Mouse (Mus musculus) intestine, embryonic 15.5 days (tissue): Measurements from ENCODE around the gene Chrna9. TPM values are rescaled to one million over a fixed set of nuclear protein-coding genes. Genes with fewer than 3 reads are reported as not detected.

Experiments used
- ATAC-seq: fragments of 200-750 bp; cut with Nextera tagmentation; 2 replicates; pipeline ENCODE4 v1.8.0; 2017; ENCODE audit warnings: moderate TSS enrichment, moderate library complexity
- H3K27ac ChIP-seq: fragments of 300-500 bp; sonication (generic); 2 replicates; pipeline ENCODE4 v1.5.1; 2015; ENCODE audit warnings: mild to moderate bottlenecking, inconsistent platforms
- H3K27me3 ChIP-seq: fragments of 300-500 bp; sonication (generic); replicated peaks from 2 replicates; pipeline ENCODE4 v1.6.1; 2015; ENCODE audit warnings: inconsistent platforms
- H3K36me3 ChIP-seq: fragments of 300-500 bp; sonication (generic); 2 replicates; pipeline ENCODE4 v1.6.1; 2015; ENCODE audit warnings: inconsistent platforms
- H3K4me1 ChIP-seq: fragments of 300-500 bp; sonication (generic); replicated peaks from 2 replicates; pipeline ENCODE4 v1.6.1; 2015; ENCODE audit warnings: inconsistent platforms
- H3K4me2 ChIP-seq: fragments of 300-500 bp; sonication (generic); replicated peaks from 2 replicates; pipeline ENCODE4 v1.6.1; 2015; ENCODE audit warnings: mild to moderate bottlenecking, inconsistent platforms
- H3K4me3 ChIP-seq: fragments of 300-500 bp; sonication (generic); replicated peaks from 2 replicates; pipeline ENCODE4 v1.5.1; 2015; ENCODE audit warnings: inconsistent platforms
- H3K9ac ChIP-seq: fragments of 300-500 bp; sonication (generic); 2 replicates; pipeline ENCODE4 v1.6.1; 2015; ENCODE audit warnings: inconsistent platforms
- H3K9me3 ChIP-seq: fragments of 300-500 bp; sonication (generic); 2 replicates; pipeline ENCODE4 v1.6.1; 2016; ENCODE audit warnings: inconsistent platforms
- WGBS: fragments of 180-500 bp; shearing (Covaris S2); methylation state at CpG from one replicate; pipeline ENCODE4 v1.1.7; 2015; 5-methylcytosine and 5-hydroxymethylcytosine counted together
- polyA plus RNA-seq: library from polyadenylated mRNA; unstranded; fragments of >200 nt; fragmentation: Nextera tagmentation; extraction: Ambion mirVana; gene quantifications from 2 replicates; pipeline ENCODE4 v1.2.1, GENCODE M21; 2015

The Chrna9 gene
- polyA plus RNA-seq, 1 experiment from 2014 or later: not detected

DNA sequence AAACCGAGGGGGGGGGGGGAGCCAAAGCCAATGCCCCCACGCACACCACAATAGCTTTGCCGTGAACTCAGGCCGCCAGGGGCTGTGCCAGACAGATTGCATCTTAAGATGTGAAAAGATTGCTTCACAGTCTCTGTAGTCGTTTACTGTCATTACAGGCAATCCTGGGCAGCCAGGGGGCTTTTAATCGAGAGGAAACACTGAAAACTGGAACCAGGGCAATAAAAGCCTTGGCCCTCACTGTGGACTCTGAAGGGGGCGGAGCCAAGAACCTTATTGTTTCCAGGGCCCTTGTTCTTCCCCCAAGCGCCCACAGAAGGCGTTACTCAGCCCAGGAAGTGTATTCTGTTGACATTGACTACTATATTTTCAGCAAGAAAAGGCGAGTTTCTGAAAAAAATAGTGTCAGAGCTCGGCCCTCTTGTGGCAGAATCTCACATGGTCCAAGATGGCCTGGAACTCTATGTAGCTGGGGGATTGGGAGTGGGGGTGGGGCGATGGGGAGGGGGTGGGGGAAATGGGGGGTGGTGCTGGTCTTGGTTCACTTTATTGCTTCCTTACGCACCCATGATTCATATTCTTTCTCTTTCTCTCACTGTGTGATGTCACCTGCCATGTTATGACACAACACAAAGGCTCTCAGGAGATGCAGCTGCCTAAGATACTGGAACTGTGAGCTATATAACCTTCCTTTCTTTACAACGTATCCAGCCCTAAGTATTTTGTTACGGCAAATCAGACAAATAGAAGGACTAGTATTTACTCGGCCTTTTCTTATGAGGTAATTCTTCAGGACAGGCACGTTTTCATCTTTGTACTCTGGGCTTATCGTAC, 16.2 kb downstream of the Chrna9 start:
- Histone ChIP-seq H3K9me3 (no peaks in the 10 kb centered on the region), H3K9ac (no peak overlapping the region), H3K4me2 (peak overlapping the region; percentile 28; the same call in 1 of the 2 replicates), H3K27me3 (no peaks in the 10 kb centered on the region), H3K36me3 (no peaks in the 10 kb centered on the region), H3K4me1 (no peaks in the 10 kb centered on the region), H3K4me3 (no peak overlapping the region), H3K27ac (no peak overlapping the region)
- ATAC-seq: peak; percentile 47; the same call in 1 of the 2 replicates
- WGBS: 61% methylated on average over 18 of the region's 18 CpGs

DNA sequence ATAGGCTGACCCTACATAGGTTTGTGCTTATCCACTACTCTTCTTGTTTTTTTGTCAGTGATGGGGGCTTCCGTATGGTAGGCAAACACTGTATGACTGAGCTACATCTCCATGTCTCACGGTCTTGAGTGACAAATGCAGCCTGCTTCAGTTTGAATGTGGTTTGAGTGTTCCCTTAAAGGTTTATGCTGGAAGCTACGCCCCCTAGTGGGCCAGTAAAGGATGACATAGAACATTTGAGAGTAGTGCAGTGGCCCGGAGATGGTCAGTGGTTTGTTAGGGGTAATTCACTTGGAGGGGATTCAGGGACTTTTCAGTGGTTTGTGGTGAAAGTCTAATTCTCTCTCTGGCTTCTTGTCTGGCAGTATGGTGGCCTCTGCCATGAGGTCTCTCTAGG, 16.8 kb downstream of the Chrna9 start:
- ATAC-seq: no peak
- H3K4me3 ChIP-seq: no peak overlapping the region
- WGBS: 73% methylated on average over 4 of the region's 4 CpGs
- no peaks in the 10 kb centered on the region for H3K9me3 ChIP-seq
- no peaks in the 10 kb centered on the region for H3K36me3 ChIP-seq
- H3K9ac ChIP-seq: no peak overlapping the region
- H3K4me2 ChIP-seq: no peak overlapping the region
- no peak overlapping the region for H3K27ac ChIP-seq
- no peaks in the 10 kb centered on the region for H3K4me1 ChIP-seq
- no peaks in the 10 kb centered on the region for H3K27me3 ChIP-seq

DNA sequence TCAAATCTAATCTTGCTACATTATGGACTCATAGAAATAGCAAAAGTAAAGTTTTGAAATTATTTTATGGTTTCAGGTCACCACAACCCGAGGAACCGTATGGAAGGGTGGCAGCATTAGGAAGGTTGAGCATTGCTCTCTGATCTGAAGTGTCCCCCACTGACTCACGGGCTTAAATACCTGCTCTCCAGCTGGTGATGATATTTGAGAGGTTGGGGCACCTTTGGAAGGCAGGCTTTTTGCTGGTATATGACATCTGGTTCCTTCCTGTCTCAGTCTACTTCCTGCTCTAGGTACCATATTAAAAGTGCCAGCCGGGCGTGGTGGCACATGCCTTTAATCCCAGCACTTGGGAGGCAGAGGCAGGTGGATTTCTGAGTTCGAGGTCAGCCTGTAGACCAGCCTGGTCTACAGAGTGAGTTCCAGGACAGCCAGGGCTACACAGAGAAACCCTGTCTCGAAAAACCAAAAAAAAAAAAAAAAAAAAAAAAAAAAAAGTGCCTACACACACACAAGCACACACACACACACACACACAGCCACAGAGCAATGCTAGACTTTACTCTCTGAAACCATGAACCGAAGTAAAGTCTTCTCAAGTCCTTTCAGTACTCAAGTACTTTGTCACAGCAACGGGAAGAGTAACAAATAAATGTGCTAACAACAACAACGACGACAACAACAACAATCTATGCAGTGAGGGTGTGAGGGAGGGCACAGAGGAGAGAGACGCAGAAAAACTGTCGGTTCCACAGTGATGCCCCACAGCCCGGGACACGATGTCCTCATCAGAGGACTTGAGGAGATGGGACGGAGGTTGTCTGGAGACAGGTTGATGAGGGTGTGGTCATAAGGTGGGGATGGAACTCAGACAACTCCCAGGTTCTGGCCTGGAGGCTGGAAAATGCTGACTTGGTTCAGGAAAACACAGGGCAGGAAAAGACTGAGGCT, 19.7 kb downstream of the Chrna9 start:
- Histone ChIP-seq H3K9ac (no peak overlapping the region), H3K9me3 (no peaks in the 10 kb centered on the region), H3K27me3 (no peaks in the 10 kb centered on the region), H3K4me2 (no peak overlapping the region), H3K4me1 (no peaks in the 10 kb centered on the region), H3K27ac (no peak overlapping the region), H3K4me3 (no peak overlapping the region), H3K36me3 (no peaks in the 10 kb centered on the region)
- no peak for ATAC-seq
- WGBS: 91% methylated on average over 16 of the region's 16 CpGs

DNA sequence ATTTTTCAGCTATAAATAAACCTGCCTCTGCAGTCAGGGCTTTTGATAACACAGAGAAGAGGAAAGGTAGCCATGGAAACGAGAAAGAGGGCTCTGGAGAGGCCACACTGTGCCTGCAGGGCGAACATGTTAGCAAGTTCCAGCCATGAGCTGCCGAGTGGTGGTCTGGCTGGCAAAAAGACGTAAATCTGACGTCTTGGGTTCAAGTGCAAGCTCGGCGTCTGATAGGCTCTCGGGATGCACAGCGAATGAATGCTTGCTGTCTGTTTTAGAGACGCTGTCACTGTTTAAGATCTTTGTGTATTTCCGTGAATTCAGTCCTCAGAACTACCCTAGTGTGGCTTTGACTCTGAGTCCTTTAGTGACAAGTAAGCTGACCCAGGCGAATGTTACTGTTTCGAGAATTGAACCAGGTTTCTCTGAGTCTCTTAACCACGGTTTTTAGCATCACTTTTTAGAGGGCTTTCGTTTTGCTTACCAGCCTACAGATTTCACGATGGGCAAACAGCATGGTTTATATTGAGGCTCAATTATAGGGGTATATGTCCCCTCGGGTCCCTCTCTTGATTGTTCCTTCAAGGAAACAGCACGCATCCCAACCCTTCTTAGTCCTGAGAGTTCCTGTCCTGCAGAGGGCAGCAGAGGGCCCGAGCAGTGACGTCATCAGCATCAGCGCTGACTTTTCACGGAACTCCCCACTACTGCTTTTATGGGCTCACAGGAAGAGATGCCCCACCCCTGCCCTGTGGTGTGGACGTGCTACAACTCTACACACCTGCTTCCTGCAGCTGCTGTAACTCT, 20.8 kb downstream of the Chrna9 start:
- H3K9me3 ChIP-seq: no peaks in the 10 kb centered on the region
- H3K36me3 ChIP-seq: no peaks in the 10 kb centered on the region
- peak; percentile 55 for ATAC-seq
- H3K9ac ChIP-seq: no peak overlapping the region
- H3K4me1 ChIP-seq: no peaks in the 10 kb centered on the region
- peak overlapping the region; percentile 27 for H3K4me3 ChIP-seq
- no peak overlapping the region for H3K27ac ChIP-seq
- peak overlapping the region; percentile 55 for H3K4me2 ChIP-seq
- 35% methylated on average over 23 of the region's 23 CpGs for WGBS
- H3K27me3 ChIP-seq: no peaks in the 10 kb centered on the region

- no peaks in the 10 kb centered on the region for H3K9me3 ChIP-seq
- H3K4me1 ChIP-seq: no peaks in the 10 kb centered on the region
- ATAC-seq: no peak
- H3K4me2 ChIP-seq: peak overlapping the region; percentile 55
- H3K36me3 ChIP-seq: no peaks in the 10 kb centered on the region
- H3K4me3 ChIP-seq: peak overlapping the region; percentile 27
- H3K27me3 ChIP-seq: no peaks in the 10 kb centered on the region
- H3K9ac ChIP-seq: no peak overlapping the region
- H3K27ac ChIP-seq: no peak overlapping the region
- 80% methylated on average over 9 of the region's 9 CpGs for WGBS
Measured at GRCm38 (mm10) chr5:65956144-65957008, 21.7 kb downstream of the Chrna9 start.

DNA sequence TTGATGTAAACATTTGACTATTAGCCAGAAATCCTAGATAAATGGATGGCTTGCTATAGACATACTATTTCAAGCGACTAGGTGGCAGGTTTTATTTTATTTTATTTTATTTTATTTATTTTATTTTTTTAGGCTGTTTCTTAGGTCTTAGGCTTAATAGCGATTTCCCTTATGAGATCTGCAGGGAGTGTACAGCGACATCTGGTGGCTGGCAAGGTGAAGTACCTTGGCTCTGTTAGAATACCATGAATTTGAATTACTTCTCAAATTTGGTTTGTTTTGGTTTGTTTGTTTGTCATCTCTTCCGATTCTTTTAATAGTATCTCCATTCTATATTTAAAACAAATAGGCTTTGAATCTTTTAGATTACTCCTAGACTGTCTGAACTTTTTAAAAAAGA, 23.9 kb downstream of the Chrna9 start:
- H3K27ac ChIP-seq: no peak overlapping the region
- H3K4me1 ChIP-seq: no peaks in the 10 kb centered on the region
- H3K9me3 ChIP-seq: no peaks in the 10 kb centered on the region
- H3K27me3 ChIP-seq: no peaks in the 10 kb centered on the region
- H3K4me2 ChIP-seq: no peak overlapping the region
- no peaks in the 10 kb centered on the region for H3K36me3 ChIP-seq
- WGBS: 4% methylated on average over 4 of the region's 4 CpGs
- no peak overlapping the region for H3K4me3 ChIP-seq
- H3K9ac ChIP-seq: no peak overlapping the region
- no peak for ATAC-seq

- no peaks in the 10 kb centered on the region for H3K4me1 ChIP-seq
- H3K4me3 ChIP-seq: no peak overlapping the region
- no peak overlapping the region for H3K9ac ChIP-seq
- no peaks in the 10 kb centered on the region for H3K27me3 ChIP-seq
- no peaks in the 10 kb centered on the region for H3K36me3 ChIP-seq
- H3K9me3 ChIP-seq: no peaks in the 10 kb centered on the region
- H3K4me2 ChIP-seq: no peak overlapping the region
- H3K27ac ChIP-seq: no peak overlapping the region
- 78% methylated on average over 5 of the region's 5 CpGs for WGBS
- no peak for ATAC-seq
Measured at GRCm38 (mm10) chr5:65959893-65960596, 25.3 kb downstream of the Chrna9 start.

GRCm38 (mm10) chr5:65960597-65960950, 25.9 kb downstream of the Chrna9 start:
- no peaks in the 10 kb centered on the region for H3K27me3 ChIP-seq
- H3K9ac ChIP-seq: no peak overlapping the region
- no peaks in the 10 kb centered on the region for H3K9me3 ChIP-seq
- H3K4me1 ChIP-seq: no peaks in the 10 kb centered on the region
- 90% methylated on average over 11 of the region's 11 CpGs for WGBS
- H3K4me2 ChIP-seq: no peak overlapping the region
- ATAC-seq: no peak
- H3K4me3 ChIP-seq: no peak overlapping the region
- no peak overlapping the region for H3K27ac ChIP-seq
- no peaks in the 10 kb centered on the region for H3K36me3 ChIP-seq

DNA sequence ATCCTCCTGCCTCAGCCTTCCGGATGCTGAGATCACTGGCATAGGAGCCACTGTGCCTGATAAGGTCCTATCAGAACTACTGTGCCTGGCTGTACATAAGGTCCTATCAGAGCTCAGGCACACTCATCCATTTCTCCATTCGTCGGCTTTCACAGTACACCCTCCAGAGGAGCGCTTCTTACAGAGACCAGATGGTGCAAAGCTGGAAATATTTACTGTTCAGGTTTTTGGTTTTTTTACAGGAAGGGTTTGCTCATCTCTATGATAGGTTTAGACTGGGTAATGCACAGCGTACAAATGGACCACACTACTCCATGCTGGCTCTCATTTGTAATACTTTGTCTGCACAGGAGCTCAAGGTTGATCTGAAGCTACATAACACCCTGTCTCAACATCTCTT, 28.6 kb downstream of the Chrna9 start:
- Histone ChIP-seq H3K4me1 (no peaks in the 10 kb centered on the region), H3K4me2 (no peak overlapping the region), H3K27ac (no peak overlapping the region), H3K9ac (no peak overlapping the region), H3K4me3 (no peak overlapping the region), H3K36me3 (no peaks in the 10 kb centered on the region), H3K9me3 (no peaks in the 10 kb centered on the region), H3K27me3 (no peaks in the 10 kb centered on the region)
- no peak for ATAC-seq
- WGBS: 84% methylated on average over 5 of the region's 5 CpGs

DNA sequence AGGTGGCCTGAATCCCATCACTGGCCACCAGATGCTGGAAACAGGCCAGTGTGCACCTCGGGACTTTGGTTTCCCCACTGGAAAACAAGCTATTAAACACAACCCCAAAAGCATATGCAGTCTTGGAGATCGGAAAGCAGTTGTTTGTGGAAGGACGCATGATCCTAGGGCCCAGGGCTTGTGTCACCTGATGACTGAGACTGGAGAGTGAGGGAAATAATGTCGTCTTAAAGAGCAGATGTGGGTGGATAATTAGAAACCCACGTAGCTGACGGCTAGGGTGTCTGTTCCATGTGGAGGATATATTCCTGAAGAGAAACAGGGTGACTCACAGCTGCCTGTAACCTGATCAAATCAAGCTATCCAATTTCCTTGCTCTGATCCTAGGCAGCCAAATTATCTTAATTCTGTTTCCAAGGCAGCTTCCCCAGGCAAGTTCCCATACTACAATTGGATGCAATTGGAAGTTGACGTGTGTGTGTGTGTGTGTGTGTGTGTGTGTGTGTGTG, 31.1 kb downstream of the Chrna9 start:
- no peak overlapping the region for H3K4me3 ChIP-seq
- ATAC-seq: no peak
- H3K9ac ChIP-seq: no peak overlapping the region
- WGBS: 74% methylated on average over 7 of the region's 7 CpGs
- H3K36me3 ChIP-seq: no peaks in the 10 kb centered on the region
- H3K27ac ChIP-seq: no peak overlapping the region
- H3K9me3 ChIP-seq: no peaks in the 10 kb centered on the region
- H3K4me2 ChIP-seq: no peak overlapping the region
- H3K4me1 ChIP-seq: no peaks in the 10 kb centered on the region
- no peaks in the 10 kb centered on the region for H3K27me3 ChIP-seq

GRCm38 (mm10) chr5:65967091-65967490, 32.4 kb downstream of the Chrna9 start:
- Histone ChIP-seq H3K9me3 (no peaks in the 10 kb centered on the region), H3K4me3 (no peak overlapping the region), H3K36me3 (no peaks in the 10 kb centered on the region), H3K27ac (no peak overlapping the region), H3K4me1 (no peaks in the 10 kb centered on the region), H3K9ac (no peak overlapping the region), H3K27me3 (no peaks in the 10 kb centered on the region), H3K4me2 (no peak overlapping the region)
- WGBS: 59% methylated on average over 12 of the region's 12 CpGs
- ATAC-seq: no peak
